Mouse (Mus musculus) liver, embryonic 15.5 days (tissue): ENCODE measurements around the gene Prkci. TPM values are rescaled to one million over a fixed set of nuclear protein-coding genes. Genes with fewer than 3 reads are reported as not detected.

Experiments used
- ATAC-seq: fragments of 200-750 bp; cut with Nextera tagmentation; 2 replicates; pipeline ENCODE4 v1.8.0; 2017; ENCODE audit warnings: moderate number of reproducible peaks, mild to moderate bottlenecking, moderate library complexity; ENCODE audit not compliant: insufficient read depth
- H3K27ac ChIP-seq: fragments of 300-500 bp; sonication (generic); replicated peaks from 2 replicates; pipeline ENCODE4 v1.5.1; 2015; ENCODE audit warnings: mild to moderate bottlenecking, inconsistent platforms
- H3K27me3 ChIP-seq: fragments of 300-500 bp; sonication (generic); 2 replicates; pipeline ENCODE4 v1.6.1; 2015; ENCODE audit warnings: mild to moderate bottlenecking, inconsistent platforms
- H3K36me3 ChIP-seq: fragments of 300-500 bp; sonication (generic); replicated peaks from 2 replicates; pipeline ENCODE4 v1.6.1; 2015; ENCODE audit warnings: moderate library complexity, mild to moderate bottlenecking, inconsistent platforms
- H3K4me1 ChIP-seq: fragments of 300-500 bp; sonication (generic); replicated peaks from 2 replicates; pipeline ENCODE4 v1.6.1; 2015; ENCODE audit warnings: inconsistent platforms
- H3K4me2 ChIP-seq: fragments of 300-500 bp; sonication (generic); 2 replicates; pipeline ENCODE4 v1.6.1; 2015; ENCODE audit warnings: moderate library complexity, mild to moderate bottlenecking, inconsistent platforms
- H3K4me3 ChIP-seq: fragments of 300-500 bp; sonication (generic); replicated peaks from 2 replicates; pipeline ENCODE4 v1.5.1; 2015; ENCODE audit warnings: mild to moderate bottlenecking, inconsistent platforms
- H3K9ac ChIP-seq: fragments of 300-500 bp; sonication (generic); 2 replicates; pipeline ENCODE4 v1.6.1; 2015; ENCODE audit warnings: moderate library complexity, mild to moderate bottlenecking, inconsistent platforms
- H3K9me3 ChIP-seq: fragments of 300-500 bp; sonication (generic); replicated peaks from 2 replicates; pipeline ENCODE4 v1.6.1; 2016; ENCODE audit warnings: inconsistent platforms
- WGBS: fragments of 180-500 bp; shearing (Covaris S2); methylation state at CpG from one replicate; pipeline ENCODE4 v1.1.7; 2015; ENCODE audit warnings: mixed read lengths; ENCODE audit not compliant: insufficient replicate concordance; 5-methylcytosine and 5-hydroxymethylcytosine counted together
- polyA plus RNA-seq: library from polyadenylated mRNA; unstranded; fragments of >200 nt; fragmentation: Nextera tagmentation; extraction: Ambion mirVana; gene quantifications from 2 replicates; pipeline ENCODE4 v1.2.1, GENCODE M21; 2015

The Prkci gene
- polyA plus RNA-seq, 1 experiment from 2014 or later = 5.1 TPM

DNA sequence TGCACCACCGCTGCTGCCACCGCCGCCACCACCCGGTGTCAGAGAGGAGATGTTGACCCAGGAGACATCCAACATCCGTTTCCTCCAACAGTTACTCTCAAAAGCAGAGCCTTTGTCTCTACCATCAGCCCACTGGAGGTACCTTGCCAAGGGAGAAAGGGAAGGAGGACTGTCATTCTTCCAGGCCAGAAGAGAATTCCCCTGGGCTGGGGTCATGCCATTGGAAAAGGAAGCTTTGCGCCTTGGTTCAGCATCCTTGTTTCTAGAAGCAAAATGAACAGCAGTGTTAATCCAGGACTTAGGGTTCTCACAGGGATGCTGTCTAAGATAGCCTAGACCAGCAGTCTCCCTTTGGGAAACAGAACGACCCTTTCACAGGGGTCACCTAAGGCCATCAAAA is 66.8 kb downstream of the Prkci start:
- no peaks in the 10 kb centered on the region for H3K36me3 ChIP-seq
- no peak overlapping the region for H3K4me3 ChIP-seq
- H3K27ac ChIP-seq = no peak overlapping the region
- 74% methylated on average over 7 of the region's 7 CpGs for WGBS
- no peak for ATAC-seq
- no peaks in the 10 kb centered on the region for H3K27me3 ChIP-seq
- no peak overlapping the region for H3K4me2 ChIP-seq
- no peak overlapping the region for H3K9ac ChIP-seq
- H3K9me3 ChIP-seq = no peaks in the 10 kb centered on the region
- 0 out of 2 replicates have a peak, but pooled peaks cover 7% of the 10 kb centered on the region for H3K4me1 ChIP-seq

DNA sequence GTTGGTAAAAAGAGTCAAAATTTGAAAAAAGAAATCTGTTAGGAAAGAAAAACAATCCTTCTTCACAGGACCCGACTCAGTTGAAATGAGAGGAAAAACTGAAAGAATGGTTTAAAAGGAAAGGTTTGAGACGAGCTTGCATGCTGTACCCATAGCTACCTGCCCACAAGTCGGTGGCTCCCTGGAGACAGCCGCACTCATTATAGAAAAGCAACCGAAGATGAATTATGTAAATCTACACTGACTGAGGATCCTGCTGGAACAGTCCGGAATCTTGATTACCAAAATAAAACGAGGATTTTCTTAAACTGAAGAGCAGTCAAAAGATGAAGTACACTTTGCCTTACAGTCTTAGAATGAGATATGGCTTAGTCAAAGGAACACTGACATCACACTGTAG is 72.9 kb downstream of the Prkci start:
- ATAC-seq = no peak
- H3K36me3 ChIP-seq = no peaks in the 10 kb centered on the region
- H3K9ac ChIP-seq = no peak overlapping the region
- H3K9me3 ChIP-seq = no peaks in the 10 kb centered on the region
- no peak overlapping the region for H3K27ac ChIP-seq
- H3K27me3 ChIP-seq = no peaks in the 10 kb centered on the region
- no peak overlapping the region for H3K4me3 ChIP-seq
- WGBS = 65% methylated on average over 7 of the region's 7 CpGs
- no peak overlapping the region for H3K4me2 ChIP-seq
- no peaks in the 10 kb centered on the region for H3K4me1 ChIP-seq

DNA sequence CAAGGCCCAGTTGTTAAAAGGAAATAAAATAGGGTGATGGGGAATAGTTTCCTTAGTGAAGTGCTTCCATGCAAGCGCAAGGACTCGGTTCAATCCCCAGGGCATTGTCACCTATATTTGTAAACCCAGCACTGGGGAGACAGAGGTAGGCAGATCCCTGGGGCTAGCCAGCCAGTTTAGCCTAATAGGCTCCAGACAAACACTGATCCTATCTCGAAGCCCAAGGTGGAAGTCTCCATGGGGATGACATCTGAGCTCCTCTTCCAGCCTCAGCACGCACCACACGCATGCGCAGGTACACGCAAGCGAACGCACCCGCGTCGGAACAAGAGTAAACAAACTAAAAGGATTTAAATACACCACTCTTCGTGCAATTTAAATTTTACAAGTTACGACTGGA is 76.3 kb downstream of the Prkci start:
- Histone ChIP-seq H3K9me3 (no peaks in the 10 kb centered on the region), H3K4me2 (no peak overlapping the region), H3K36me3 (no peaks in the 10 kb centered on the region), H3K27ac (no peak overlapping the region), H3K4me1 (peaks cover 8% of the 10 kb centered on the region; the same call in 1 of the 2 replicates), H3K4me3 (no peak overlapping the region), H3K9ac (no peak overlapping the region), H3K27me3 (no peaks in the 10 kb centered on the region)
- ATAC-seq = no peak
- WGBS = 76% methylated on average over 14 of the region's 14 CpGs

DNA sequence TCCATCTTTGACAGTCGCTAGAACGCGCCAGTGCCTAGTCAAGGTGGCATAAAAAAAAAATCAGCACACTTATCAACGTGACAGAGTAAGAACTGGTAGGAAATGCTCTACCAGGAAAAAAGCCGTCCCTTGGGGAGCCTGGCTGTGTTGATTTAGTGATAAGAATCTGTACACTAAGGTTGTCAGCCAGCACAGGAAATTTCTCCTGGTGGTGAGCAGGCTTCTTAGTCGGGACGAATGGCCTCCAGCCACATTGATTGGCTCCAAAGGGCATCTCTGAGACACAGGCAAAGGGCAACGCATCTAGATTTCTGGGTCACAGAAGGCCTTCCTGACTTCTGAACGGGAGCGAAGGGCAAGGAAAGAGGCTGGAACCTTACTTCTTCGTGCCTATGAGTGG is 80.3 kb downstream of the Prkci start:
- Histone ChIP-seq H3K27me3 (no peaks in the 10 kb centered on the region), H3K27ac (no peak overlapping the region), H3K9me3 (no peaks in the 10 kb centered on the region), H3K4me2 (no peak overlapping the region), H3K4me3 (no peak overlapping the region), H3K36me3 (no peaks in the 10 kb centered on the region), H3K9ac (no peak overlapping the region), H3K4me1 (peaks cover 11% of the 10 kb centered on the region; the same call in 1 of the 2 replicates)
- no peak for ATAC-seq
- WGBS = 32% methylated on average over 11 of the region's 11 CpGs

DNA sequence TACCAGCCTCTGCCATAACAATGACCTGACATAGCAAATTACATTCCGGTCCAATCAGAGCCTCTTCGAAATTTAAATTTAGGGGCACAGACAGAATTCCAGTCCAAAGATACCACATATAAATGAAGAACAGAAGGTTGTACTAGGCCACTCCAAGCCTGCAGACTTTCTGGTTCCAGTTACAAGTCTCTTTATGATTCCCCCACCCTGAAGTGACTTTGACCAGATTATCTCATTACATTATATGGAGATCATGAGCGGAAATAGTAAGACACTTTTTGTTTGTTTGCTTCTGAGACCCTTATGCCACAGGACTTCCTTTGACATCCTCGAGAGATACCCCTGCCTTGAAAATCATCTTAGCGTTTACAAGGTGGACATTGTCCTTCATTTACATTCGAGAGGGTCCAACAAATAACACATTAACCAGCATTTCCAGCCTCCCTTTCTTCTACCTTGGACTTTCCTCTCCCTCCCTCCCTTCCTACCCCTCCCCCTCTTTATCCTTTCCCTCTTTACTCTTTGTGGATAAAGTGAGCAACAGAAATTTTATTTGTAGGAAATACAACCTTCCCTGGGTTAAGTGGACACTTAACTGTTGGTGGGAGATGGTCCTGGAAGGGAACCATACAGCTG is 81.6 kb downstream of the Prkci start:
- Histone ChIP-seq H3K27ac (0 out of 2 replicates have a peak overlapping the region, but pooled peaks have one; percentile 8), H3K36me3 (no peaks in the 10 kb centered on the region), H3K4me2 (0 out of 2 replicates have a peak overlapping the region, but pooled peaks have one; percentile 2), H3K9ac (no peak overlapping the region), H3K4me3 (no peak overlapping the region), H3K9me3 (no peaks in the 10 kb centered on the region), H3K27me3 (no peaks in the 10 kb centered on the region), H3K4me1 (peaks cover 14% of the 10 kb centered on the region; the same call in 1 of the 2 replicates)
- ATAC-seq = no peak
- WGBS = 59% methylated on average over 6 of the region's 6 CpGs

DNA sequence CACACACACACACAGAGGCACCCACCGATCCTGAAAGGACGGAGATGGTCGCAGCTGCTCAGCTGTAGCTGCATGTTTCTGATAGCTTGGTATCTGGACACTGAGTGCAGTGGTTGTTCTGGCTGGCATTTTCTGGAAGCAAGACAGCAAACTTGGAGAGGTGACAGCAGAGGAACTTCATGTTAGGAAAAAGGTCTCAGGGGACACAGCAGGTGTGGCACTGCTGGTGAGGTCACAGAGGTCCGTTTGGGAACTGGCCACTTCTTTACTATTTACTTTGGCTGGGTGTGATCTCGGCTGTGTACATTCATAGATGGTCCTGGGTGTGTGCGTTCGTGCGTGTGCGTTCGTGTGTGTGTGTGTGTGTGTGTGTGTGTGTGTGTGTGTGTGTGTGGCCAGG is 83.9 kb downstream of the Prkci start:
- WGBS = 69% methylated on average over 10 of the region's 10 CpGs
- Histone ChIP-seq H3K36me3 (no peaks in the 10 kb centered on the region), H3K4me1 (peaks cover 25% of the 10 kb centered on the region), H3K4me2 (no peak overlapping the region; the same call in 1 of the 2 replicates), H3K27me3 (no peaks in the 10 kb centered on the region), H3K9me3 (no peaks in the 10 kb centered on the region), H3K27ac (no peak overlapping the region), H3K9ac (no peak overlapping the region), H3K4me3 (no peak overlapping the region)
- ATAC-seq = peak; percentile 53

DNA sequence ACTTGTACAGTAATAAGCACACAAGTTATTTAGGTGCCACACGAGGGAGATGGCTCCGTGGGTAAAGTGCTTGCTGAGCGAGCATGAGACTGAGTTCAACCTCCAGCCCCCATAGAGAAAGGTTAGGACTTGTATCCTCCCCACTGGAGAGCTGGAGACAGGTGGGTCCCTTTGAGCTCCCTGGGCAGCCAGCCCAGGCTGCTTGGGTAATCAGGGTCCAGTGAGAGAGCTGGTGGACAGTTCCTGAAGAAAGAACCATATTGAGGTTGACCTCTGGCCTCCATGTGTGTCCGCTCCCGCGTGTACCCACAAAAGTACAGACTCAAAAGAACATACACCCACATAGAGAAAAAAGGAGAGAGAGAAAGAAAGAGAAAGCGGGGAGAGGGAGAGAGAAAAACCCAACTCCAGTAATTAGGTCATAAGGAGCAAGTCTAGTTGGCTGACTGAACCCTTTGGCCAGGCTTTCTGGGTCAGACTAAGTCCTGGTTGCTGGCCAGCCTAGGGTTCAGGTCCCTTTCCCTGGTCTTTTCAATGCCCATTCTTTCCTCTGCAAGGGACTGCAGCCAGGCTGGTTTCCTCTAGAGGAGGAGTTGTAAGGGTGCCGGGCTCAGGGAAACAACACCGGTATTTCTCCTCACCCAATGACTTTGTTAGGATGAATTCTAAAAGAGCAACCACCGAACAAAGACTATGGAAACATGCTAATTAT is 85.4 kb downstream of the Prkci start:
- no peak for ATAC-seq
- H3K9me3 ChIP-seq = no peaks in the 10 kb centered on the region
- no peak overlapping the region for H3K9ac ChIP-seq
- H3K4me2 ChIP-seq = no peak overlapping the region
- no peaks in the 10 kb centered on the region for H3K27me3 ChIP-seq
- no peak overlapping the region for H3K4me3 ChIP-seq
- H3K27ac ChIP-seq = no peak overlapping the region
- H3K36me3 ChIP-seq = no peaks in the 10 kb centered on the region
- WGBS = 65% methylated on average over 10 of the region's 10 CpGs
- peaks cover 26% of the 10 kb centered on the region for H3K4me1 ChIP-seq

DNA sequence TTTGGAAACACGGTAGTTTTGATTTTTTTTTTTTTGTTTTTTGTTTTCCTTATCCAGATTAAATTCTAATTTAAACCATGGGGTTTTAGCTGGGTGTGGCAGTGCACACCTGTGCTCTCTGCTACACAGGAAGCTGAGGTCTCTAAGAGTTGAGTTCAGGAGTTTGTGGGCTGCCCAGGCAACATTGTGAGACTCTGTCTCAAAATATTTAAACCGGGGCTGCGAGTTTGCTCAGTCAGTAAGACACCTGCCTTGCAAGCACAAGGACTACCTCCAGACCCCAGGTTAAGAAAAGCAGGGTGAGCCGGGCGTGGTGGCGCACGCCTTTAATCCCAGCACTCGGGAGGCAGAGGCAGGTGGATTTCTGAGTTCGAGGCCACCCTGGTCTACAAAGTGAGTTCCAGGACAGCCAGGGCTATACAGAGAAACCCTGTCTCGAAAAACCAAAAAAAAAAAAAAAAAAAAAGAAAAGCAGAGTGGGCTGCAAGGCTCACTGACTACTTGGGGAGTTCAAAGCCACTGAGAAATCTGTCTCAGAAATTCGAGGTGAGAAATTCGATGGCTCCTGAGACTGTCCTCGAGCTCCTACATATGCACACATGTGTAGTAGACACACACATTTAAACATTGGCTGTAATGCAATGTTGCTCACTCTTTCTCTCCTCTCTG is 87.4 kb downstream of the Prkci start:
- Histone ChIP-seq H3K9me3 (no peaks in the 10 kb centered on the region), H3K9ac (no peak overlapping the region), H3K36me3 (no peaks in the 10 kb centered on the region), H3K4me2 (no peak overlapping the region), H3K4me1 (peaks cover 20% of the 10 kb centered on the region), H3K4me3 (no peak overlapping the region), H3K27ac (no peak overlapping the region), H3K27me3 (no peaks in the 10 kb centered on the region)
- no peak for ATAC-seq
- 69% methylated on average over 12 of the region's 13 CpGs for WGBS

DNA sequence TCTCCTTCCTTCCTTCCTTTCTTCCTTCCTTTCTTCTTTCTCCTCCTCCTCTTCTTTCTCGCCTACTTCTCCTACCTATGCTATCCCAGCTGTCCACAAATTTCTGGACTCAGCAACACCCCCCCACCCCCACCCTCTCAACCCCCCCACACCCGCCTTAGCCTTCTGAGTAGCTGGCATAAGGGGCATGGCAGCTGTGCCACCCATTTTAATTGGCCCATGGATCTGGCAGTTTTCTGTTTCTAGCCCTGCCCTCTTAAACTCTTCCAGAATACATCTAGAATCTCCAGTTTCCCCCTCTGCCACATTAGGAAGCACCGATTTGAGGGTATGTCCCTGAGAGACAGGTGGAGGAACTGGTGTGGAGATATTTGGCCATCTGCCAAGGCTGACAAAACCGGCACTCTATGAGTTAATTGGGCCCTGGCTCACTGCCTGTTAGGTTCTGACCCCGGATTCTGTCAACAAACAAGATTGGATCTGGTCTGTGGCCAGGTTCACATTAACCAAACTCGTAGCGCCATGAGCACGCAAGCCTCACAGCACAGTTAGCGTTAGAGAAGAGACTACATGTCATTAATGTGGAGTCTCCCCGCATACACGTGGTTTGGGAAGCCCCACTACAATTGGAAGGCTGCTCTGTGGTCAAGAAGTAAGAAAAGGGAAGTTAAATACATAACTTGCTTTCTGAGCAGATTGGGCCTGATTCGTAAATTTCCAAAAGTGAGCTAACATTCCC is 88.1 kb downstream of the Prkci start:
- Histone ChIP-seq H3K27me3 (no peaks in the 10 kb centered on the region), H3K4me3 (no peak overlapping the region), H3K27ac (0 out of 2 replicates have a peak overlapping the region, but pooled peaks have one; percentile 6), H3K9ac (no peak overlapping the region), H3K4me1 (peaks cover 20% of the 10 kb centered on the region), H3K4me2 (peak overlapping the region; percentile 37), H3K9me3 (no peaks in the 10 kb centered on the region), H3K36me3 (no peaks in the 10 kb centered on the region)
- 15% methylated on average over 12 of the region's 12 CpGs for WGBS
- ATAC-seq = peak; percentile 49; the same call in 1 of the 2 replicates

DNA sequence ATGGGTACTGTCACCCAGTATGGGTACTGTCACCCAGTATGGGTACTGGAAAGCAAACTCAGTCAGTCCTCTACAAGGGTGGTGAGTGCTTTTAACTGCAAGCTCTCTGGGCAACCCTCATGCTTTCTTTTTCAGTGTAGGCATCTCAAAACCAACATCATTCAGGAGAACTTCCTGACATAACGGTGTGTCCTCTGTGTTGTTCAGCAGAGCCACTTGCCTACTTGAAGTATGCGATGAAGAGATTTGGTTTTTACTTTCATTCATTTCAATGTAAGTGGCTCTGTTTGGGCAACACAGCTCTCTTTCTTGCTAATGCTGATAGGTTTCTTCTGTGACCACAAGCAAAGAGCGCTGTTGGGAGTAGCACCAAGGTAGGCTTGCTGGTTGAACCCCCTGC is 89.5 kb downstream of the Prkci start:
- Histone ChIP-seq H3K9me3 (no peaks in the 10 kb centered on the region), H3K36me3 (no peaks in the 10 kb centered on the region), H3K4me1 (peaks cover 22% of the 10 kb centered on the region), H3K9ac (no peak overlapping the region), H3K27me3 (no peaks in the 10 kb centered on the region), H3K4me2 (no peak overlapping the region), H3K4me3 (no peak overlapping the region), H3K27ac (no peak overlapping the region)
- no peak for ATAC-seq
- 63% methylated on average over 3 of the region's 3 CpGs for WGBS
